Mouse (Mus musculus) thymus, postnatal 25 days (tissue): ENCODE data around the gene Acbd4.

Experiments used
- DNase-seq: peaks from one replicate; pipeline ENCODE4 v3.0.0; 2022

Gene Acbd4

DNA sequence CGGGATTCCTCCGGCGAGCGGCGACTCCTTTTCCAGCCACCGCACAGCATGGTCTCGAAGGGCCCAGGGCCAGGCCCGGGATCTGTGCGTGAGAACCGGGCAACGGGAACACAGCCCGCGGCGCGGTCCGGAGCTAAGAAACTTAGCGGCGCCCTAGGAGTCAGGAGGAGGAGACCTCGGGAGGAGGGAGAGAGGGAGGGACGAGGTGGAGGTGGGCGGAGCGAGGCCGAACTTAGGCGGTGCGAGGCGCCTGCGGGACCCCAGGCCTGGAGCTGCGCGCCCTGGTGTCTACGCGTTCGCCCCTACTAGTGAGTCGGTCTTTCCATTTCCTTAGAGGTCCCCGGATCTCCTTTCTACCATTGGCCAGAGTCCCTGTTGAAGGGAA lies at the start of gene Acbd4, which contains the start of gene Plcd3:
Gene Acbd4 (plus strand): TSS at position 202 of the 385 bp plus-strand sequence.
Gene Plcd3 (minus strand): TSS at position 178 of the 385 bp plus-strand sequence.
- peak; percentile 51 for DNase-seq

DNA sequence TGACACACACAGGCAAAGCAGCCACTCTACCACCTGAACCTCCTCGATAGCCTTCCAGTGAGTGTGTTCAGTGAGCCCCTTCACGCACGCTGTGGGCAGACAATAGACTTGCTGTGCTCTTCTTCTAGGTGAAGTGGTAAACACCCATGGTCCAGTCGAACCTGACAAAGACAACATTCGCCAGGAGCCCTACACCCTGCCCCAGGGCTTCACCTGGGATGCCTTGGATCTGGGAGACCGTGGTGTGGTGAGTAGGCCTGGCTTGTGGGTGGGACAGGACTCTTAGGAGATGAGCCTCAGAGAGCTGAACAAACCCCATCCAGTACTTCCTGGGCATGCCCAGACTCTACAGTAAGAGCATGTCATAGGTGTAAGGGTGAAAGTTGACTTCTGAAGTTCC lies 49.4 kb upstream of the Acbd4 start:
- no peak for DNase-seq

DNA sequence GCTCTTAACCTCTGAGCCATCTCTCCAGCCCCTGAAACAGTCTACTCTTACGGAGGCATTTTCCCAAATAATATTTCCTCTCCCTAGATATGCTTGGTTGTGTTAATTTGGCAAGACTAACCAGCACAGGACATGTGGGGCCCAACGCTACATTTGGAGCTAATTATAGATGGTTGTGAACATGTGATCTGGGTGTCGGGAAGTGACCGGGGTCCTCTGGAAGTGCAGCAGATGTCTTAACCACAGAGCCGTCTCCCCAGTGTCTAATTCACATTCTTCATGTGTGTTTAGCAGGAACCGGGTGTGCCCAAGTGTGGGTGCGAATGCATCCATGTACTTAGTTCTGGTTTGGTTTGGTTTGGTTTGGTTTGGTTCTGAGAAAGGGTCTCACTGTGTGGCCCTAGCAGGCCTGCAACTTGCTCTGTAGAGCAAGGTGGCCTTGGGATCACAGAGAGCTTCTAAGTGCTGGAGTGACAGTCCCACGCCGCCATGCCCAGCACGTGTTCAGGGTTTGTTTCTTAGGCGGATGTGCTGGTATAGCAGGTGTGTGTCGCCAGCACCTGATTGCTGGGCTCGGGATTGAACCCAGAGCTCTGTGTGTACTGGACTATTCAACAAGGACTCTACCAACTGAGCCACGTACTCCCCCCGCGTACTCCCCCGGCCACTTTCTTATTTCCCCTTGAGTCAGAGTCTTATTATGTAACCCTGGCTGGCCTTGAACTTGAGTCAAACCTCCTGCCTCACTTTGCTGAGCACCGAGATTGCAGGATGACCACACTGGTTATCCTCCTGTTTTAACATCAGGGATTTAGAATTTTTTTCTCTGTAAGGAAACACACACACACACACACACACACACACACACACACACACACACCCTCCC lies 48.0 kb upstream of the Acbd4 start:
- DNase-seq, result no peak

DNA sequence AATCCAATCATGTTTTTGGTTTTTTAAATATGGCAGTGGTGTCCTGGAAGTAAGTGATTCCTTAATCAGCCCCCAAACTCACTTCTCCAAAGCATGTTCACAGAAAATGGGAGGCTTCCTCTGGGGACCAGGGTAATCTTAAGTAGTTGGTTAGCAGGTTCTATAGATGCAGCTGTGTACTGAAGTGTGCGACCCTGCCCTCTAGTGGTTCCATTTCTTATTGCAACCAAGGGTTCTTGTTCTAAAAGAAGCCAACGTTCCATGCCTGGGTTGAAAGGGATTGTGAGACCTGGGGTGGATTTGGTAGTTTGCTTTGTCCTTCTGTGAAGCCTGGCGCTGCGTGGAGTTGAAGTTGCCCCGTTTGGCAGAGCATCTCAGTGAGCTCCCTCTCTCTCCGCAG lies 46.7 kb upstream of the Acbd4 start:
- DNase-seq, result peak; percentile 70

DNA sequence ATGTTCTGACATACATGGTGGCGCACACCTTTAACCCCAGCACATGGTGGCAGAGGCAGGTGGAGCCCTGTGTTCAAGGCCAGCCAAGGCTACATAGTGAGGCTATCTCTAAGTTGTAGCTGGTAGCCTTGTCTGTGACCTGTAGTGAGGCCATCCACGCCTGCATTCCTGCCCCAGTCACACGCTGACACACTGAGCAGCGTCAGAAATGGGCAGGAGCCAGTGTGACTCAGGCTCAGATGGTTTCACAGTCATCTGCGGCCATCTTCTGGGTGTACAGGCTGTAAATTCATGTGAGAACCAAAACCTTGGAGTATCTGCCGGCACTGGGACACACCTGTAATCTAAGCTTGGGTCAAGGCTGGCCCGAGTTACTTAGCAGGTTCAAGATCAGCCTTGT lies 44.8 kb upstream of the Acbd4 start:
- no peak for DNase-seq

DNA sequence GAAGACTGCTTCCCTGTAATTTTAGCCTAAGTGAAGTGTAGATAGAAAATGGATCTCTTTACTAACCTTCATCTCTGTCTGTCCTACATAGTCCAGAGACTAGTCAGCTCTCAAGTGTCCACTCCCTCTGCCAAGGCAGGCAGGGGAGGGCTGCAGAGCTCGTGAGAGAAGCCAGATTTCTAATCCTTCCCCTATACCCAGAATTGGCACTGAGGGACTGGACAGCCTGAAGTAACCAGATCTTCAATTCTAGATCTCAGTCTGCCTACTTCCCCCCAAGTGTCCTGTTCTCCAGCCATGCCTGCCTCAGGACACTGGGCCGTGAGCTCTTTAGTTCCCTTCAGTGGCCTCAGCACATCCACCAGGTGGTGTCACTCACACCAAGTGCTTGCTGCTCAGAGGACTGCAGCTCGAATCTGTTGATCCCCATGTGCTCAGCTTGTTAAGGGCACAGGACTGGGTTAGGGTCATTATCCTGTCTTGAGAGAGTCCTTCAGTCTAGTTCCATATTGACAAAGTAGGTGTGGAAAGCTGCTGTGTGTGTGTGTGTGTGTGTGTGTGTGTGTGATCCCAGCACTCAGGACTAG lies 42.9 kb upstream of the Acbd4 start:
- DNase-seq, result no peak

DNA sequence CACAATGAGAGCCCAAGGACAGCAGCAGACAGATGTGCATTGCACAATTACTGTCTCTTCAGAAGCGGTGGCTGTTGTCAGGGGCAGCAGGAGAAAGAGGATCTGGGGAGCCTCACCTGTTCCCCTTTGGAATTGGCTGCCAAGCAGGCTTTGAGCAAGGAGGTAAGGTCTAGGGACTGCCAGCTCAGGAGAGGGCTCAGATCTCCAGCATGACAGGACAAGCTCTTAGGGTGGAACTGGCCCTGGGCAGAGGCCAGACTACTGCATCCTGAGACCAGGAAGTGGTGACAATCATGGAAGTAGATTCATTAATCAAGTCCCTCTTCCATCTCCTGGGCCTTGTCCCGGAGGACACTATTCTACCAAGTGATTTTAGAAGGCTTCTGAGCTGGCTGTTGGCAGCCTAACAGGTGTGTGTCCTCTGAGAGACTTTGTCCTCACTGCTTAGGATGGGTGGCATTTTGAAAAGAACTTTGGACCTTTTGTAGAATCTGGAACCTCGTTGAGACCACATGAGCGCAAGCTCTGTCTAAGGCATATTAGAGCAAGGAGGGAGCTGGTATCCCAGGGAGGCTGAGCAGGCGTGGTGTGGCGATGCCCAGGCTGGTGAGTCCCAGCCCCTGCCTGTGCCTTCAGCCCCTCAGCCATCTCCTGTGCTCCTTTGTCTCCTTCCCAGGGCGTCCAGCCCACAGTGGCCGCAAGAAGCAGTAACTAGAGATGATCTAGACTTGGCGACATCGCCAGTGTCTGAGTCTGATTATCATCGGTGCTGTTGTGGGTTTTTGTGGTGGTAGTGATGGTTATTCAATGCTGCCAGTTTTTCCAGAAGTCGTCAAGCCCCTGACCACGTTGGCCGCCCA lies 35.1 kb upstream of the Acbd4 start:
- DNase-seq, result no peak

DNA sequence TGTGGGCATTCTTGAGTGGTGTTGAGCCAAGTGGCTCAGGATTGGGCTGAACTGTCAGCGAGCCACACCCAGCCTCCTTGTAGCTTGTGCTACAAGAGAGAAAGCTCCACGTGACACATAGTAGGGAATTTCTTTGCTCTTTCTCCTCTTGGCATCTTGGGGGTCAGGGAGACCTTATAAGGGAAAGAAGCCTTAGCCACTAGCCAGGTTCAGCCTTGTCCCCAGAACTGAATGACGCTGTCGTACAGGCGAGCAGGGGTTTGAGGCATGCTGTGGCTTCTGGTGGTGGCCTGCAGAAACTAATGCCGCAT lies 34.5 kb upstream of the Acbd4 start:
- DNase-seq, result no peak

DNA sequence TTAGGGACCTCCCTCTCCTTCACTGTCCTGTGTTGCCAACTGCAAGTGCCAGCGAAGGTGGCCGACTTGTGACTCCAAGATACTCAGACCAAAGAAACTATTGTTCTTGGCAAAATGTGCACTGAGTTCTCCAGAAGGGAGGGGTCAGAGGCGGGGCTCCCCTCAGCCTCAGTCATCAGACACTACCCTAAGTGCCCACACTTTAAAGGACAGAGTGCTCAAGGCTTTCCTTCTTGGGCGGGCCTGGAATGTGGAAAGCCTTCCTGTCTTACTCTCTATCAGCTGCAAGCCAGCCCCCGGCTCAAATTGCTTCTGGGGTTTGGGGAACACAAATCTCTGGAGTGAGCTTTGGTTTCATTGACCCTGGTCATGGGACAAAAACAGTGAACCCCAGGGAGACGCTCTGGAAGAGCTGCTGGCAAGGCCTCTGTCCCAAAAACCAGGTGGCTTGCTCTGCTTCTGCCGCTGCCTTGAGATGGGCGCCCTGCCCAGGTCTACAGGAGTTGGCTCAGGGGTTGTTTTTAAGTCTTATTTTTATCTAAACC lies 34.0 kb upstream of the Acbd4 start:
- no peak for DNase-seq

DNA sequence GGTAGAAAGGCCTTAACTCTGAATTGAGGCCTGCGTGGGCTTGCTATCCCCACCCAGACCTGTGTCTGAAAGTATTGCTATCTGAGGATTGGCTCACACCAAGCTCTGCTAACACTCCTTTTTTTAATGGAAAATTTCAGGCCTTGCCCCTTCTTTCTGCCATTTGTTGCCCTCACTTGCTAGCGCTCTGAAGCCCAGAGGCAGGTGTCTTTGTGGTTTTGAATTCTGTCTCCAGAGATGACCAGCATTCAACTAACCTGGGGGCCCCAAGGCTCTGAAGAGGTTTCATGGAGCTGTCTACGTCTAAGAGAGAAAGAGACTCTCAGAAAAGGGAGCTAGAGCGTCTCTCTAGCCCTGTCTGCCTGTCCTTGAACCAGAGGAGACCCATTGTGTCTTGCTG lies 33.2 kb upstream of the Acbd4 start:
- no peak for DNase-seq

DNA sequence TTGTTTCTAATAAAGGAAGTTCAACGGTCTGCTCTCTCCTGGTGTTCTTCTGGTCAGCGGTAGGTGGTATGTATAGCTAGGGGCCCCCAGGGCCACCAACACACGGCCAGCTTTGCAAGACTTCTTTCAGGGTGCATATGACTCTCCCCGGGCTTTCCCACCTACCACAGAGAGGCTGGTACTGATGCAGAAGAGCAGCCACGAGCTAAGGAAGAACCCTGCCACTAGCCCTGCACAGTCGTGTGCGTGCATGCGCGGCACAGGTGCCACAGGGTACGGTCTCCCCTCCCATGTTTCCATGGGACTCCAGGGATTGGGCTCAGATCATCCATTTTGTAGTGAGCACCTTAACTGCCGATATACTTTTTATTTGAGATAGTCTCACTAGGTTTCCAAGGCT lies 32.6 kb upstream of the Acbd4 start:
- DNase-seq, result no peak

DNA sequence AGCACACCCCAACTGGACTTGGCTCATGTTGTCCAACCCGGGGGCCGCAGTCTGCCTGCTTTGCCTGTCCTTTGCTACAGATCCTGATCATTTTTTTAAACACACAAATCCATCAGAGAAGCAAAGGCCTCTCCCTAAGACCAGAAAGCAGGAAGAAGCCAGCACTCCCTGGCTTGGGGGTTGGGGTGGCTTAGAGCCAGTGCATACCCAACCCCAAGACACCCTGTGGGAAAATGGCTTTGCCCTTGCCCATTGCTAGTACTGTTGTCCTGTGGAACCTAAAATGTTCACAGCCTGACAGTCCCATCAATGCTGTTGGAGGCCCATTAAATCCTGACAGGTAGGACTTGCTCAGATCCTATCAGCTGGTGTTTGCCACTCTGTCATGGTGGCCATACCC lies 31.8 kb upstream of the Acbd4 start:
- no peak for DNase-seq

DNA sequence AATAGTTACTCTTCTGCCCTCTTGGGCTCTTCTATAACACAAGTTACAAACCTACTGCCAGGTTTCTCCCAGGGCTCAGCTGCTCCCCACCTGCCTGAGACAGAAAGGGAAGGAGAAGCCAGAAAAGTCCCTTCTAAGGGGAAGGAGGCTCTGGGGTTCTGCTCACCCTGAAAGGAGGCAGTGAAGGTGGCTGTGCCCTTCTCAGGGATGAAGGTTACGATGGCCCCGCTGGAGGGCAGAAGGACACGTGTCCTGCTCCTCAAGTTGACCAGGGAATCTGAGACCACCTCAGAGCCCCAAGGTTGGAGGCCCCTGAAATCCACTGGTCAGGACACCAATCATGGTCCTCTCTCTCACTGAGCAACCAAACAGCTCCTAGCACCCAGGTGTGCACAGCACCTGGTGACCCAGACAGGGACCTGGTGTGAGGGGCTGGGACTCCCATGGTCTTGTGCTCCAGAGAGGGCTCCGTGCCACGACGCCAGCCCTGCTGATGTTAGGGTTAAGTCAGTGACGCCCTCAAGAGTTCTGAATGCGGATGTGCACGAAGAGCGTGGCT lies 31.1 kb upstream of the Acbd4 start:
- DNase-seq, result no peak

DNA sequence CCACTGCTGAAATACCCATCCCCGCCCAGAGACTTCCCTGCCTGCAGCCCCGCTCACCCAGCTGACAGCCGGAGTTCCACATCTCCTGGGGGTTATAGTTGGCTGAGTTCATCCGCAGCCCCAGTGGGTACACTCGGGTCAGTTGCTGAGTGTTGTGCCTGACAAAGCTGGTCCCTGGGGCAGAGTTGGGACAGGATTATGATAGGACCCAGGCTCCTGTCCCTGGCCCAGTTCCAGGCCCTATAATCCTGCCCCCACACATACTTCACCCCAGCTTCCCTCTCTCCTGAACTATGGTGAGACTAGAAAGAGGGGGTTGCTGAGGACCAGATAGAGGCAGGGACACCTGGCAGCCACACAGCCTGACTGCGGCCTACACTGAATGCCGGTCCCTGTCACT lies 27.8 kb upstream of the Acbd4 start:
- DNase-seq, result no peak

DNA sequence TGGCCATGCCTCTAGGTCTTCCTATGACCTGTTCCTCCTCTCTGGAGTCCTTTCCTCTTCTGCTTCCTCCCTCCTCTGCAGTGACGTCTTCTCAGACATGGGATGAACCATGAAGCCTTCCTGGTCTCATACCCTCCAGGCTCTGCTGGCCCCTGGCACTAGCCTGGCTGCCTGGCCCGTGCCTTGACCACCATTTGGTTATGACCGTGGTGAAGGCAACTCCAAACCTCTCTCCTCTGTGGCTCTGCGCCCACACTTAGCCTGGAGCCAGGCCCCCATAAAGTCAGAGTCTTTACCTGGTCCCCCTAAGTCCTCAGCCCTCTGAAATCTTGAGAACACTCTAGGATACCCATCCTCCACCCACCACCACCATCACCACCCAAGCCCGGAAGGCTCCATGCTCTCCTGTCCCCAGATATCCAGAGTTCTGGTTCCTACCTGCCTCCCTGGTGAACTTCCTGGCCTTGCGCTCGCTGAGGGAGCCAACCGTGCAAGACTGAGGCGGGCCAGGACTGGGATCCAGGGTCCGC lies 27.3 kb upstream of the Acbd4 start:
- no peak for DNase-seq

DNA sequence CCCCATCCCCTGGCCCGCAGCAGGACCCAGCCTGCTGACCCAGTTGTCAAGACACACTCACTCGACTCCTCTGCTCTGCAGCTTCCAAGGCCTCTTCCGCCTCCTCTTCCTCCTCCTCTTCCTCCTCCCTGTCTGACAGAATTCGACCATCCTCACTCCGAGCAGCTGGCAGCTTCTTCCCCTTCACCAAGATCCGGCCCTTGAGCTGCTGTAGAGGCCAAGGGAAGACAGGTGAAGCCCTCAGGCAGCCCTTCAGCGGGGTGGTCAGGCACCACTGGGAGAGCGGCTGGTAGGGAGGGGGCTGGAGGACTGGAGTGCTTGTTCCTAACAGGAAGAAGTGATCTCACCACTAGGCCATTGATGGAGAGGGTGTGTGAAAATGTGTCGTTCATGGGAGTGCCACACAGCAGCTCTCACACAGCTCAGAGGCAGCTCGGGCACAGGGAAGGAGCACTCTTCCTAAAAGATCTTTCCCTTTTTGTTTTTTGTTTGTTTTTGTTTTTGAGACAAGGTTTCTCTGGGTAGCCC lies 26.6 kb upstream of the Acbd4 start:
- DNase-seq, result no peak

DNA sequence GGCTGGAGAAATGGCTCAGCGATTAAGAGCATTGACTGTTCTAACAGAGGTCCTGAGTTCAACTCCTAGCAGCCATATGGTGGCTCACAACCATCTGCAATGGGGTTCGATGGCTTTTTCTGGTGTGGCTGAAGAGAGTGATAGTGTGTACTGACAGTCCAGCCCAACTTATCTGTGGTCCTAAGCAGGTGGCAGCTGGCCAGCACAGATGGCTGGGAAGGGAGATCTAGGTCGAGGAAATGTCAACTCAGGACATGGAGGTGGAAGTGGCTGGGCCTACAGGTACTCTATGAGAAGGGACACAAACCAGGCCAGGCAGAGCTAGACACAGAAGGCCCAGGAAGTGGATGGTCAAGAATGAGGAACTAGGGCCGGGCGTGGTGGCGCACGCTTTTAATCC lies 25.5 kb upstream of the Acbd4 start:
- no peak for DNase-seq

DNA sequence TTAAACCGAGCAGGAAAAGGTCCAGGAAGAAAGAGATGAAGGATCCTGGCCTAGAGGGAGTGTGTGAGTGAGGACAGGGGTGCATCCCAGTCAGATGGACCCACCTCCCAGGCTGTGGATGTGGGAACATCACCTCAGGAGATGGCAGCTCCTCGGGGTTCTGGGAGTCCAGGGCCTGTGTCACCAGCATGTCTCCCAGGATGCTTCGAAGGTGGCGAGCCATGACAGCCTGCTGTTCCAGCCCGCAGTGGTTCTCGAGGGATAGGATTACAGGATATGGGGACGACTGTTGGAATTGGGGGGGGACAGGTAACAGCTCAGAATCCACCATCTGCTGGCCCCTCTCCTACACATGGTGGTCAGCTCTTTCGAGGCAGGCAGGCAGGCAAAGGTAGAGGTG lies 24.9 kb upstream of the Acbd4 start:
- DNase-seq, result no peak

DNA sequence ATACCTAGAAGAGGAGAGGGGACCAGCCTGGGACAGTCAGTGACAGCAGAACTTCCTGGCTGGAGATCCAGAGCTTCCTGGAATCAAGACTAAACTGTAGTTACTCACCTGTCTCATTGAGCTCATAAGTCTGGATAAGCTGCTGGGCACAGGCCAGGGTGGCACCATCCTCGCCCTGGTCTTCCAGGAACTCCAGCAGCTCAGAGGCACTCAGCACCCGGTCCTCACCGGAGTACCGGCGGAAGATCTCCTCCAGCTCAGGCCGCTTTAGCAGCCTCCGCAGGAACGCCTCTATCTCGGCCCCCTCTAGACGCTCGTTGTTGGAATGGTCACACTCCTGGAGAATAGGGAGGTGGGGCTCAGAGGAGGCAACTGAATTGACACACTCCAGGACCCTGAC lies 23.4 kb upstream of the Acbd4 start:
- DNase-seq, result no peak

DNA sequence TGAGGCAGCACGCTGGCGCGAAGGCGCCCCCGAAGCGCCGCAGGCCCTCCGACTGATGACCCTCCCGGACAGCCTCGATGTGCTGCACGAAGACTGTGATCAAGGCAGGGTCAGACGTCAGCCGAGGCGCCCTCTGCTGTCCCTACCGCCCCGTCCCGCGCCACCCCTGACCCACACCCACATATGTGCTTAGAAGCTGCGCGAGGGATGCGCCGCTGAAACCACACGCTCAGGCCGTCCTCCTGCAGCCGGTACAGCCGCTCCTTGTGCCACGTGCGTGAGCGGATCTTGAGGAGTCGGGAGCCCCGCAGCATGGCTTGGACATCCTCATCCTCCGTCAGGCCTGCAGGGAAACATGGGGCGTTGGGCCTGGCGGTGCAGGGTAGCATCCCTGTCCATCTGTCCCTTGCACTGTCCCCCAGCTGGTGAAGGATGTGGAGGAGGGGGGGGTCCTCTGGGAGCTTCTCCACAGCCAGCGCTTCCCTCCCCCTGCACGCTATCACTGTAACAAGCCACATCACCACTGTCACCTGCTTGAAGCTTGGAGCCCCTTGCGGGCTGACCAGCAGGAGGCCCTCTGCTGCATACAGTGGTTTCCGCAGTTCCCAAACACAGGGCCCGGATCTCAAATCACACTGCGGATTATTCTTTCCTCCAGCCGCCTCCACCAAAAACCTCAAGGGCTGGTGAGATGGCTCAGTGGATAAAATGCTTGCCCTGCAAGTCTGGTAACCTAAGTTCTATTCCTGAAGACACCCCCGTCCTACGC lies 21.0 kb upstream of the Acbd4 start:
- peak; percentile 18 for DNase-seq

DNA sequence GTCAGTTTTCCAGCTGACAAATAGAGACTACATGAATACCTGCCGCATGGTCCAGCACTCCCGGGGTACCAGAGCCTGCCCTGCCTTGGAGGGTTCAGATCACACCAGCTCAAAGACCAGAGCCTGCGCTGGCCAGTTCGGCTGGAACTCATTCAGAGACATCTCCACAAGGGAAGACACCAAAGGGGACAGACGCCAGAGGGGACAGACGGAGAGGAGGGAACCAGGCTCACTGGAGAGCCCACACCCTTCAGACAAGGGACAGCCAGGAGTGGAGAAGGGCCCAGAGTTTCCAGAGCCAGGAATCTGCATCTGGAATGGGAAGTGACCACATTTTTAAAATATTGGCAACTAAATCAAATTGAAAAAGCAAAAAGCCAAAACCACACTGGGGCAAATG lies 19.9 kb upstream of the Acbd4 start:
- DNase-seq, result no peak

DNA sequence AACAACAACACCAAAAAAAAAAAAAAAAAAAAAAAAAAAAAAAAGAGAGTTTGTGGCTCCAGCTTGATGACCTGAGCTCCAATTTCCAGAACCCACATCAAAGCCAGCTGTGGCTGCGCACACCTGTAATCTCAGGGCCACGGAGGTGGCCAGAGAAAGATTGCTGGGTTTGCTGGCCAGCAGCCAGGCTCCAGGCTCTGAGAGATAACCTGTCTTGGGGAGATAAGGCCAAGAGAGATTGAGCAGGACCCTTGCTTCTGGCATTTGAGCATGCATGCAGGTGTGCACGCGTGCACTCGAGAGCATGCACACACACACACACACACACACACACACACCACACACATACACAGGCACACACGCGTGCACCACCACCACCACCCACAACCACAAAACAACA lies 8.2 kb upstream of the Acbd4 start:
- no peak for DNase-seq
